Mouse (Mus musculus) ES-CJ7 (cell line): Measurements from ENCODE around the gene Aldh5a1.
A peak's percentile ranks its signal among the peaks of the same experiment; 100 is the strongest.

Experiments
- DNase-seq: peaks from one replicate; pipeline ENCODE4 v3.0.0; 2011; ENCODE audit warnings: low read depth, low spot score

Aldh5a1 gene

GRCm38 (mm10) chr13:24936772-24937107 is 721 bp downstream of the Aldh5a1 start:
- no peak for DNase-seq

DNA sequence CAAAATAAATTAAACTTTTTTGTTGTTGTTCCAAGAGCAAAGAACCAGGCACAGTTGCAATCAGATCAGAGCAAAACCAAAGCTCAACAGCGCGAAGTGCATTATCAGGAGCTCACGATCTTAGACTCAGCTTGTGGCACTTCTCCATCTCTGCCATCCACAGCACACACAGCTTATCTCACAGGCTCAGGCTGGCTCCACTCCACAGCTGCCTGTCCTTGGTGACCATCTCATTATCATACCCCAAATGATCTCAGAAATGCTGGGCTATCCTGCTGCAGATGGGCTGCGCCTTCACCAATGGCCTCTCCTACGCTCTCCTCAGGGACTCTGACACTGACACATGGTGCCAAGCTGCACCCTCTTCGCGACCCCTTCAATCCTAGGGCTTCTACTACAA is 4.3 kb downstream of the Aldh5a1 start:
- DNase-seq = no peak

GRCm38 (mm10) chr13:24930591-24930990 is 6.9 kb downstream of the Aldh5a1 start:
- DNase-seq = no peak

DNA sequence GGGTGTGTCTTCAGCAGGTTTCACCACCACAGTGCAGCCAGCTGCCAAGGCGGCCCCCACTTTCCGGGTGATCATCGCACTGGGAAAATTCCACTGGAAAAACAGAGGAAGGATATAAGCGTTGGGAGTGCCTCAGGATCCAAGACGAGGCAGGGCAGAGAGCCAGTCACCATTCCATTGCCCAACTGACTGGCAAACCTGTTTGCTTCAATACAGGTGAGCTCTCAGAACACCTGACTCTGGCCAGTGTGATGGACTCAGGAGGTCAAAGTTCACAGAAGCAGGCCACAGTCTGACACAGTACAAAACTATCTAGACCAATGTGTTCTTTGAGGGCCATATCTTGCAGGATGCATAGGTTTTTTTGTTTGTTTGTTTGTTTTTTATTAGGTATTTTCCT is 13.5 kb downstream of the Aldh5a1 start:
- DNase-seq = no peak

DNA sequence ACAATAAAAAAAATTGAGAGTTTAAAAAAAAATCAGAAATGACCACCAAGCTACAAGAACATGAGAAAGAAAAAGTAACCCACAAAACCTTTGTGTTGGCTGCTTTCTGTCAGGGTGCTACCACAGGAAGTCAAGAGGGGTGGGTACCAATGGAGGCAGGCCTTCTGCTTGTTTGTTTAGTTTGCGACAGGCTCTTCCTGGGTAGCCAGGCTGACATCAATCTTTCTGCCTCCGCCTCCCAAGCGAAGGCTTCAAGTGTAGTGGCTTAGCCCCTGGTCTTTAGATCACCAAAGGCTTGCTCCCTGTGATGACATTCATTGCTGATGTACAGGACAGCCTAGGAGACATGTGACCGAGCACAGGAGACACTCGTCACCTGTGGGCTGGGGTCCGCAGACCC is 16.2 kb downstream of the Aldh5a1 start:
- no peak for DNase-seq

DNA sequence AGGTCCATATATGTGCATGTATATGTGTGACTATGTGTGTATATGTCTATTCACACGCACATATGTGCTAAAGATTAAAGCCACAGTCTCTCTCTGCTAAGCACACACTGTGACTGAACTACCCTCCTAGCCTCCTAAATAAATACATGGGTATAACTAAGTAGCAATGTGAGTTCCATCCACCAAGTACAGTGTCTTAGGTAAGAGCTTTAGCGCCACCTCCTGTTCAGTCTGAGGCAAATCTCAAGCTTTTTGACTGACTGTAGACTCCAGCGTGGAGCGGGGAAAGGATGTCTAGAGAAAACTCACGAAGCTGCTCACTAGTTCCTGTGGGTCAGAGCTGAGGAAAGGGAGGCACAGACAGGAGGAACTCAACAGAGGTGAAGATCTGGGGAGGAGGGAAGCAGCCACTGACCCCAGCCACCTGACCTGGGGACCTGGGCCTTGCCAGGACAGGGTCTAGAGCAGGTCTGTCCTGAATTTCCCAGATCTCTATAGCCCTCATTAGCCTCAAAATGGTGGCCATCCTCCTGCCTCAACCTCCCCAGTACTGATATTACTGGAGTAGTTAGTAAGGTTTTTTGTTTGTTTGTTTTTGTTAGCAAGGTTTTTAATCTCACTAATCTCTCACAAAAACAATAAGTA is 17.0 kb downstream of the Aldh5a1 start:
- peak; percentile 81 for DNase-seq

GRCm38 (mm10) chr13:24915831-24916230 is 21.6 kb downstream of the Aldh5a1 start:
- DNase-seq = no peak

GRCm38 (mm10) chr13:24914915-24915314 is 22.5 kb downstream of the Aldh5a1 start:
- no peak for DNase-seq

DNA sequence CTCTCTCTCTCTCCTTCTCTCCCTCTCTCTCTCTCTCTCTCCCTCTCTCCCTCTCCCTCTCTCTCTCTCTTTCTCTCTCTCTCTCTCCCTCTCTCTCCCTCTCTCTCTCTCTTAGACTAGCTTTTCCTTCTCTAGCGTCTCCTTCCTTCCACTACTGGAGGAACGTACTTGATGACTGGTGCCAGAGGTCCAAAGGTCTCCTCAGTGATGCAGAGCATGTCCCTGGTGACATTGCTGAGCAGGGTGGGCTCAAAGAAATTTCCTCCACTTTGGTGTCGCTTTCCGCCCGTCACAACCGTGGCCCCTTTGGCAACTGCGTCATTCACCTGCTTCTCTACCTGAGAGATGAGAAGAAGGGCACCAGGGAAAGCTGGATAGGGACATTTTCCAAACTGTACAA is 23.9 kb downstream of the Aldh5a1 start:
- no peak for DNase-seq

- no peak for DNase-seq
These were observed 28.3 kb downstream of the Aldh5a1 start for GRCm38 (mm10) chr13:24909112-24909511.

GRCm38 (mm10) chr13:24906831-24907570 is 30.5 kb downstream of the Aldh5a1 start:
- peak; percentile 43 for DNase-seq

GRCm38 (mm10) chr13:24905422-24905821 is 32.0 kb downstream of the Aldh5a1 start:
- DNase-seq = no peak

DNA sequence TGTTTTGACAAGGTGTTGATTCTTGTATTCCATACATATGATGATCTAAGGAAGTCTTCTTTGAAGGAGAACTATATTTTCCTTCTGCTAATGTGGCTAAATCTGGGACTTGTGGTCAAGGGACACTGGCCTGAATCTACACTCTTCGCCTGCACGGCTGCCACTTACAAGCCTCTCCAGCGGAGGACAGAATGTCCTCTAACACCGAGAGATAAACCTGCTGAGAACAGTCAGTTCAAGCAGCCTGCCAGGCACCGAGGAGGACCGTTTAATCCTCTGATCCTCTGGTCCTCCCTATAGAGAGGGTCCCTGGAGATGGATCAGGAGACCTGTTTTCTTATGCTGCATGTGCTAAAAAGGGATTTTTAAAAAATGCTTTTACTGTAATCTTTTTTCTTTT is 34.0 kb downstream of the Aldh5a1 start:
- no peak for DNase-seq

- peak; percentile 51 for DNase-seq
These were observed 35.5 kb downstream of the Aldh5a1 start for GRCm38 (mm10) chr13:24901916-24902315.

GRCm38 (mm10) chr13:24893880-24894279 is 43.6 kb downstream of the Aldh5a1 start:
- DNase-seq = no peak

DNA sequence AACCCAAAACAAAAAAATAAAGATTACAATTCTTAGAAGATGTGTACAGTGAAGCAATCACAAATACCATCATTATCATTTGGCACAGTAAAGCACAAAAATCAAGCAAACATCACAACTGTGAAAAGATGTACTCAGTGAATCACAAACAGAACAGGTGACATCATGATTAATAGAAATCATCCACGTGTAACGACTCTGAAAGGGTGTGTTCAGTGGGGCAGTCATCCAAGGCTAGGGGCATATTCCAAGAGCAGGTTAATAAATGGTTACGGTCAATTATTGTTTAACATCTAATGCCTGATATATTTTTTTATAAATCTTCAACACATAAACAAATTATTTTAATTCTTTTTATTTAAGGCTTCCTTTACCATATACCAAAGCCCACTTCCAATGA is 44.9 kb downstream of the Aldh5a1 start:
- no peak for DNase-seq

- DNase-seq = no peak
These were observed 47.9 kb downstream of the Aldh5a1 start for GRCm38 (mm10) chr13:24889554-24889953.

- no peak for DNase-seq
These were observed 55.0 kb downstream of the Aldh5a1 start for GRCm38 (mm10) chr13:24882411-24882810.

DNA sequence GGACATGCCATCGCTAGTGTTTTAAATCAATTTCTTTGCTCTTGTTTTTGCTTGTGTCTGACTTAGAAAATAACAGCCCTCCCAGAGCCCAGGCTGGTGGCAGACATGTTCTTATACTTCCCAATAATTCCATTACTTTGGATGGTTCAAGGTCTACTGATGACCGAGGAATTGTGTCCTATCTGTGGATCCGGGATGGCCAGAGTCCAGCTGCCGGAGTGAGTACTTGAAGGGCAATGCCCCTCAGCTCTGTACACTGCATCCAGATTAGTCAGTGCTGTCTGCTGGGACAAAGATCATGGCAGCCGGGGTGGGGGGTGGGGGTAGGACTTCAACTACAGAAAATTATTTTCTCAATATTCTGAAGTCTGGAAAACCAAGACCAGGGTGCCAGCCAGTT is 56.8 kb downstream of the Aldh5a1 start:
- DNase-seq = no peak

GRCm38 (mm10) chr13:24880208-24880607 is 57.3 kb downstream of the Aldh5a1 start:
- no peak for DNase-seq

GRCm38 (mm10) chr13:24879359-24880040 is 58.0 kb downstream of the Aldh5a1 start:
- DNase-seq = no peak

GRCm38 (mm10) chr13:24868233-24868632 is 69.2 kb downstream of the Aldh5a1 start:
- DNase-seq = no peak

GRCm38 (mm10) chr13:24867789-24868188 is 69.7 kb downstream of the Aldh5a1 start:
- peak; percentile 46 for DNase-seq
